Mouse (Mus musculus): Measurements from ENCODE around the gene Sh3bp1.

GRCm38 (mm10) chr15:78942663-78943062 lies 43.1 kb downstream of the Sh3bp1 start:
- TF ChIP-seq CTCF (IDR thresholded peaks at IDR 0.05; ENCODE audit: low read depth, low read length) (peak; percentile 69), GATA1 (IDR thresholded peaks at IDR 0.05; ENCODE audit: borderline replicate concordance, low read length) (no peak), GATA2 (IDR thresholded peaks at IDR 0.05; ENCODE audit: borderline replicate concordance, low read depth, low read length) (no peak)
